Mouse (Mus musculus) liver, postnatal 0 days (tissue): ENCODE measurements around the gene Traf3. TPM values are rescaled to one million over a fixed set of nuclear protein-coding genes. Genes with fewer than 3 reads are reported as not detected.

Experiments used
- ATAC-seq: fragments of 200-750 bp; cut with Nextera tagmentation; 2 replicates; pipeline ENCODE4 v1.8.0; 2017; ENCODE audit warnings: mild to moderate bottlenecking, moderate library complexity
- DNase-seq: peaks from one replicate; pipeline ENCODE4 v3.0.0-alpha.2; 2016
- H3K27ac ChIP-seq: fragments of 300-500 bp; sonication (generic); 2 replicates; pipeline ENCODE4 v1.5.1; 2014; ENCODE audit warnings: antibody characterized with exemption, moderate library complexity, mild to moderate bottlenecking, low read depth
- H3K27me3 ChIP-seq: fragments of 300-500 bp; sonication (generic); 2 replicates; pipeline ENCODE4 v1.6.1; 2014; ENCODE audit warnings: low read length, control low read depth, mixed read lengths; ENCODE audit not compliant: insufficient read depth
- H3K36me3 ChIP-seq: fragments of 300-500 bp; sonication (generic); replicated peaks from 2 replicates; pipeline ENCODE4 v1.6.1; 2014; ENCODE audit warnings: mild to moderate bottlenecking, control low read depth, low read length, moderate library complexity, mixed read lengths; ENCODE audit not compliant: insufficient read depth
- H3K4me1 ChIP-seq: fragments of 300-500 bp; sonication (generic); 2 replicates; pipeline ENCODE4 v1.6.1; 2014; ENCODE audit warnings: antibody characterized with exemption, mild to moderate bottlenecking, control low read depth; ENCODE audit not compliant: insufficient read depth
- H3K4me2 ChIP-seq: fragments of 300-500 bp; sonication (generic); 2 replicates; pipeline ENCODE4 v1.6.1; 2014; ENCODE audit warnings: low read depth, mild to moderate bottlenecking, low read length, moderate library complexity, mixed read lengths
- H3K4me3 ChIP-seq: fragments of 300-500 bp; sonication (generic); 2 replicates; pipeline ENCODE4 v1.5.1; 2014; ENCODE audit warnings: low read depth, low read length
- H3K9ac ChIP-seq: fragments of 300-500 bp; sonication (generic); replicated peaks from 2 replicates; pipeline ENCODE4 v1.6.1; 2014; ENCODE audit warnings: mild to moderate bottlenecking, moderate library complexity
- H3K9me3 ChIP-seq: fragments of 300-500 bp; sonication (generic); 2 replicates; pipeline ENCODE4 v1.6.1; 2016; ENCODE audit warnings: mild to moderate bottlenecking, control low read depth, low read length, mixed read lengths
- CTCF ChIP-seq: sonication (generic); IDR thresholded peaks from 2 replicates; pipeline ENCODE4 v1.5.1; 2016; ENCODE audit warnings: antibody characterized with exemption, low read depth
- EP300 ChIP-seq: IDR thresholded peaks from 2 replicates; pipeline ENCODE4 v1.6.1; 2016; ENCODE audit warnings: antibody characterized with exemption, low read depth, mild to moderate bottlenecking
- WGBS: fragments of 180-500 bp; shearing (Covaris S2); extraction: QIAGEN DNeasy Blood & Tissue Kit; methylation state at CpG from one replicate; pipeline ENCODE4 v1.1.7; 2014; ENCODE audit not compliant: insufficient replicate concordance; 5-methylcytosine and 5-hydroxymethylcytosine counted together
- polyA plus RNA-seq: library from polyadenylated mRNA; unstranded; fragments of >200 nt; fragmentation: Nextera tagmentation; extraction: Ambion mirVana; gene quantifications from 2 replicates; pipeline ENCODE4 v1.2.1, GENCODE M21; 2015

The Traf3 gene
- polyA plus RNA-seq, 1 experiment from 2014 or later, result 1.9 TPM

- no peak for ATAC-seq
- Histone ChIP-seq H3K36me3 (no peaks in the 10 kb centered on the region), H3K4me1 (peaks cover 6% of the 10 kb centered on the region; the same call in 1 of the 2 replicates), H3K9ac (no peak overlapping the region), H3K27ac (no peak overlapping the region), H3K4me2 (no peak overlapping the region), H3K9me3 (no peaks in the 10 kb centered on the region), H3K27me3 (no peaks in the 10 kb centered on the region), H3K4me3 (no peak overlapping the region)
- DNase-seq, result no peak
- WGBS, result 55% methylated on average over 2 of the region's 2 CpGs
- no peak for TF ChIP-seq CTCF
- no peak for TF ChIP-seq EP300
Measured at GRCm38 (mm10) chr12:111190891-111191290, 24.7 kb downstream of the Traf3 start.

DNA sequence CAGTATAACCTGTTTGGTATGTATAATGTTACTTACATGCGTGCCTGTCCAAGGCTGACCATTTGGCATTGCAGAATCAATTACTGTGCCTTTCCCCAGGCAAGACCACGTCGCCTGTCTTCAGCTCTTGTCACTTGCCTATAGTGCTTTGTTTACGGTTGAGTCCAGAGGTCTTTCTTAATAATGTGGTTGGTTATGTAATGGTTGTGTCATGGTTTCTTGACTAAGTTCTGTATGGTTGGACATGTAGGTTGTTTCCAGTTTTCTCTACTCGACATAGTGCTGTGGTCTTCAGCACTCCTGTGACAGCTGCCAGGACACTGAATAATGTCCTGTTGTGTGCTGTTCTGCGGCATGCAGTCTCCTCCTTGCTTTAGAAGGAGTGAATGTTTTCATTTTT, 26.6 kb downstream of the Traf3 start:
- TF ChIP-seq EP300 (no peak), CTCF (no peak)
- ATAC-seq, result peak; percentile 48; the same call in 1 of the 2 replicates
- peak overlapping the region; percentile 52; the same call in 1 of the 2 replicates for H3K27ac ChIP-seq

DNA sequence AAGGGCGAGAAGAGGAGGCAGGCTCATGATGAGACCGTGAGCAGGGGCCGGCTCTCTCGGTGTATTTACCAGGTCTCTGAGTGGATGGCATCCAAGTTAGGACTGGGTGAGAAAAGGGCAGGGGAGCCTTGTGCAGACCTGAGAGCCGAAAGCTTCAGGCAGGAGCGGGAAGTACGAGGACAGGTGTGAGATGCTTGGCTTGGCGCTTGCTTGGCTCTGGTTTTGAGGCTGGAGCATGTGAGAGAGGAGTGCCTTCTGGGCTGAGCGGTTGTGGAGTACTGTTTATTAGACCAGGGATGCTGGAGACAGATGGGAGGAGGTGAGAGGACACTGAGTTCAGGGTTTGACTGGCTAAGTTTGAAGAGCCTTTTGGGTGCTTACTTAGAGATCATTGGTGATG, 27.2 kb downstream of the Traf3 start:
- no peak for ATAC-seq
- TF ChIP-seq CTCF (no peak), EP300 (no peak)
- no peaks in the 10 kb centered on the region for H3K27me3 ChIP-seq
- WGBS, result 77% methylated on average over 9 of the region's 9 CpGs
- H3K27ac ChIP-seq, result peak overlapping the region; percentile 52; the same call in 1 of the 2 replicates
- H3K4me2 ChIP-seq, result no peak overlapping the region
- H3K4me3 ChIP-seq, result no peak overlapping the region
- no peak overlapping the region for H3K9ac ChIP-seq
- no peaks in the 10 kb centered on the region for H3K9me3 ChIP-seq
- no peak for DNase-seq
- H3K4me1 ChIP-seq, result peaks cover 6% of the 10 kb centered on the region; the same call in 1 of the 2 replicates
- H3K36me3 ChIP-seq, result no peaks in the 10 kb centered on the region

More for the DNA sequence above, 26.6 kb downstream of the Traf3 start:
- DNase-seq, result no peak
- H3K36me3 ChIP-seq, result no peaks in the 10 kb centered on the region
- H3K9ac ChIP-seq, result no peak overlapping the region
- WGBS, result 63% methylated on average over 6 of the region's 6 CpGs
- peaks cover 6% of the 10 kb centered on the region; the same call in 1 of the 2 replicates for H3K4me1 ChIP-seq
- no peaks in the 10 kb centered on the region for H3K9me3 ChIP-seq
- H3K4me3 ChIP-seq, result no peak overlapping the region
- no peaks in the 10 kb centered on the region for H3K27me3 ChIP-seq
- H3K4me2 ChIP-seq, result no peak overlapping the region

GRCm38 (mm10) chr12:111196548-111196947, 30.4 kb downstream of the Traf3 start:
- no peak for ATAC-seq
- 67% methylated on average over 4 of the region's 4 CpGs for WGBS
- H3K27ac ChIP-seq, result no peak overlapping the region

GRCm38 (mm10) chr12:111203076-111203475, 36.9 kb downstream of the Traf3 start:
- Histone ChIP-seq H3K27me3 (no peaks in the 10 kb centered on the region), H3K4me3 (no peak overlapping the region), H3K4me1 (no peaks in the 10 kb centered on the region), H3K27ac (no peak overlapping the region), H3K4me2 (no peak overlapping the region), H3K9ac (no peak overlapping the region), H3K36me3 (no peaks in the 10 kb centered on the region), H3K9me3 (no peaks in the 10 kb centered on the region)
- WGBS, result 86% methylated on average over 10 of the region's 10 CpGs
- TF ChIP-seq EP300 (no peak), CTCF (no peak)
- ATAC-seq, result no peak
- DNase-seq, result no peak

More at GRCm38 (mm10) chr12:111196548-111196947, 30.4 kb downstream of the Traf3 start:
- no peaks in the 10 kb centered on the region for H3K9me3 ChIP-seq
- no peak overlapping the region for H3K4me2 ChIP-seq
- TF ChIP-seq EP300, result no peak
- no peak for TF ChIP-seq CTCF
- DNase-seq, result no peak
- no peak overlapping the region for H3K9ac ChIP-seq
- H3K4me3 ChIP-seq, result no peak overlapping the region
- no peaks in the 10 kb centered on the region for H3K36me3 ChIP-seq
- H3K27me3 ChIP-seq, result no peaks in the 10 kb centered on the region
- H3K4me1 ChIP-seq, result peaks cover 2% of the 10 kb centered on the region; the same call in 1 of the 2 replicates

- no peak for ATAC-seq
- H3K4me2 ChIP-seq, result no peak overlapping the region
- no peaks in the 10 kb centered on the region for H3K27me3 ChIP-seq
- no peaks in the 10 kb centered on the region for H3K36me3 ChIP-seq
- H3K9ac ChIP-seq, result no peak overlapping the region
- no peak for DNase-seq
- no peak overlapping the region for H3K4me3 ChIP-seq
- H3K4me1 ChIP-seq, result no peaks in the 10 kb centered on the region
- 85% methylated on average over 3 of the region's 3 CpGs for WGBS
- TF ChIP-seq CTCF, result no peak
- TF ChIP-seq EP300, result no peak
- no peaks in the 10 kb centered on the region for H3K9me3 ChIP-seq
- no peak overlapping the region for H3K27ac ChIP-seq
Measured at GRCm38 (mm10) chr12:111203945-111204344, 37.8 kb downstream of the Traf3 start.
